Mouse (Mus musculus): Measurements from ENCODE around the gene Bbox1. TPM values are rescaled to one million over a fixed set of nuclear protein-coding genes. Genes with fewer than 3 reads are reported as not detected.

The Bbox1 gene
- polyA plus RNA-seq, 1 experiment from 2014 or later, result 0.92 TPM

DNA sequence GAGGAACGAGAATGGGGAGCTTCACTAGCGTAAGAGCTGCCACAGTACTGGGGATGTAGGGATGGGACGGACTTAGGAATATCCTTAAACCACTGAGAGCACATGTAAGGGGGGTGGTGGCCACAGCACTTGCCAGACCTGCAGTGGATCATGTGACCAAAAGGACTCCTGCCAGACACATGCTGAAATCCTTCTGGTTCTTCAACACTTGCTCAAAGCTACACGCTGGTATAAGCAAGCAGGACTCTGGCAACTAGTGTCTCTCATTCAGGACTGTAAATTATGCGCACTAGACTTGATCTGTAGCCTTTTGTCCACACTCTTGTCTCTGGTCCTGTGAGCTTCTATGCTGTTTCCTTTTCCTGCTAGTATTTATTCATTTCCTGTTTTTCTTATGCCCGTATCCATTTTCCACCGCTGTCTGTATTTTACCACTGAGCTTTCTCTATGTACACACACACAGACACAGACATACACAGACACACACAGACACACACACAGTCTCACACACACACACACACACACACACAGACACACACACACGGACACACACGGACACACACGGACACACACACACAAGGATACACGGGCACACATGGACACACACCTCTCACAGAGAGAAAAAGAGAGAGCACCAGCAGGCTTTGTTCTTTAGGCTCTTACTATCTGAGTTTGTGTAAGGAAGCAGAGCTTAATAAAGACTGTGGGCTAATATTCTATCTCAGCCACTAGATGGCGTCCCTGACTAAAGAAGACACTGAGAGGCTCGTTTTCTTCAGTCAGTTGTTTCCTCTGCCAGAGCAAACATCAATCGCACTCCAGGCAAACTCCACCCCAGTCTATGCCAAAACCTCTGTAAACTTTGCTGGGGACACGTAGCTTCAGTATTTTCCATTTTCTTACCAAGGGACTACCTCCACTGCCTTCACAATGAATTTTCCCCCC is 84.9 kb downstream of the Bbox1 start:
- Histone ChIP-seq H3K9ac (ENCODE audit: low read depth, low read length) (no peak overlapping the region), H3K9me3 (ENCODE audit: control insufficient read depth, low read length) (no peaks in the 10 kb centered on the region), H3K36me3 (ENCODE audit: control insufficient read depth, insufficient read depth, low read length) (no peaks in the 10 kb centered on the region), H3K4me3 (ENCODE audit: low read depth, low read length) (no peak overlapping the region), H3K4me2 (ENCODE audit: low read depth, low read length) (peak overlapping the region; percentile 24; the same call in 1 of the 2 replicates), H3K27ac (replicated peaks; ENCODE audit: low read depth, low read length) (no peak overlapping the region), H3K4me1 (ENCODE audit: control insufficient read depth, insufficient read depth, low read length) (0 out of 2 replicates have a peak, but pooled peaks cover 8% of the 10 kb centered on the region), H3K27me3 (replicated peaks; ENCODE audit: control insufficient read depth, insufficient read depth, low read length) (no peaks in the 10 kb centered on the region)
- ATAC-seq (ENCODE audit: low read depth), result peak; percentile 86
- DNase-seq (ENCODE audit: low spot score), result peak; percentile 95
- WGBS, result 38% methylated on average over 15 of the region's 15 CpGs

DNA sequence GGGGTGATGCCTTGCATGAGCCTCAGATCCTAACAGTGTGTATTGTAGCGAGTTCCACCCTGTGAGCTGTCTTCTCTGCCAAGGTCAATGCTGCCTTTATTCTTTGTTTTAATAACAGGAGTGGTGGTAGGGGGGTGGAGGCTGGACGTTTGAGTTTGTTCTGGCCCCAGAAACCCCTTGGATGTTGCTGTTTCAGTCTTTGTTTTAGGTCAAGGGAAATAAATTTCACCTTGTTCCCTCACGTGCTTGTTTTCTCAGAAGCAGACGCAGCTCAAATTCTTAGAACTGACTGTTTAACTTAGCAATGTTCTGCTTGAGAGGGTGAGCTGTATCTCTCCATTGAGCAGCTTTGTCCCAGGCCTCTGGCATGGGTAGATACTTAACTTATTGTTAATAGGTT is 87.9 kb downstream of the Bbox1 start:
- DNase-seq (ENCODE audit: low spot score), result no peak
- Histone ChIP-seq H3K27ac (replicated peaks; ENCODE audit: low read depth, low read length) (no peak overlapping the region), H3K4me1 (ENCODE audit: control insufficient read depth, insufficient read depth, low read length) (0 out of 2 replicates have a peak, but pooled peaks cover 8% of the 10 kb centered on the region), H3K36me3 (ENCODE audit: control insufficient read depth, insufficient read depth, low read length) (no peaks in the 10 kb centered on the region), H3K4me3 (ENCODE audit: low read depth, low read length) (no peak overlapping the region), H3K9ac (ENCODE audit: low read depth, low read length) (no peak overlapping the region), H3K4me2 (ENCODE audit: low read depth, low read length) (no peak overlapping the region), H3K27me3 (replicated peaks; ENCODE audit: control insufficient read depth, insufficient read depth, low read length) (no peaks in the 10 kb centered on the region), H3K9me3 (ENCODE audit: control insufficient read depth, low read length) (no peaks in the 10 kb centered on the region)
- ATAC-seq (ENCODE audit: low read depth), result no peak
- WGBS, result 43% methylated on average over 4 of the region's 4 CpGs

DNA sequence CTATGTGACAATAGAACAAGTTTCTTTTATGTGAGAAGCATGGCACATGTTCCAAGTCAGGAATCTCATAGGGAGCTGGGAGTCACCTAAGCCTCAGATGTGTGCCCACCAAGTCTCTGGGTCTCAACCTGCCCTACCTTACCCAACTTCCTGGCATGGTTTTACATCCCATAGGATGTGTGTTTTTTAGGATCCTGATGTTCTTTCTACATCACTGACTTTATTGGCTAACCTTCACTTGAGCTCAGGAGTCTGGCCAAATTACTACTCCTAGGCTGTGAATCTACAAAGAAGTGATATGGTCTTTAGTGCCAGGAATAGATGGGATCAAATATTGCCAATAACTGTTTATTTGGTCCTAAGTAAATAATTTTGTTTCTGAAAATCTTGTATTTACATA is 88.4 kb downstream of the Bbox1 start:
- Histone ChIP-seq H3K9me3 (ENCODE audit: control insufficient read depth, low read length) (no peaks in the 10 kb centered on the region), H3K36me3 (ENCODE audit: control insufficient read depth, insufficient read depth, low read length) (no peaks in the 10 kb centered on the region), H3K27ac (replicated peaks; ENCODE audit: low read depth, low read length) (no peak overlapping the region), H3K4me2 (ENCODE audit: low read depth, low read length) (no peak overlapping the region), H3K9ac (ENCODE audit: low read depth, low read length) (no peak overlapping the region), H3K4me3 (ENCODE audit: low read depth, low read length) (no peak overlapping the region), H3K27me3 (replicated peaks; ENCODE audit: control insufficient read depth, insufficient read depth, low read length) (no peaks in the 10 kb centered on the region), H3K4me1 (ENCODE audit: control insufficient read depth, insufficient read depth, low read length) (0 out of 2 replicates have a peak, but pooled peaks cover 8% of the 10 kb centered on the region)
- no peak for DNase-seq (ENCODE audit: low spot score)
- ATAC-seq (ENCODE audit: low read depth), result no peak

DNA sequence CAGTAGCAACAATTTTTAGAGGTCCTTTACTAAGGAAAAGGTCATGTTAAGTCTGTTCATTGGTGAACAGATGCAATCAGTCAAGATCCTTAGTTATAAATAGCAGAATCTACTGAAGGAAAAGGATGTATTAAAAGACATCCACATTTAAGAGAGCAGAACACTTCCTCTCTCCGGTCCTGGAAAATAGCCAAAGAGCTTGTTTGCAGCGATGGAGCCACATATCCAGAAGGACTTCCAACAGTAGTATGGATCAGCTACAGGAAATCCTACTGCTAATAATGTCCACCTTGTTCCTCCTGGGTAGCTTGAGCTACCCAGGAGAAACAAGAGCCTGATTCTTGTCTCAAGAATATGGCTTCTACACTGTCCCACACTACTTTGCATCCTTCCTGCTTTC is 91.6 kb downstream of the Bbox1 start:
- WGBS, result 67% methylated on average over 2 of the region's 2 CpGs
- H3K27me3 ChIP-seq (replicated peaks; ENCODE audit: control insufficient read depth, insufficient read depth, low read length), result no peaks in the 10 kb centered on the region
- H3K27ac ChIP-seq (replicated peaks; ENCODE audit: low read depth, low read length), result no peak overlapping the region
- H3K4me1 ChIP-seq (ENCODE audit: control insufficient read depth, insufficient read depth, low read length), result 0 out of 2 replicates have a peak, but pooled peaks cover 4% of the 10 kb centered on the region
- H3K36me3 ChIP-seq (ENCODE audit: control insufficient read depth, insufficient read depth, low read length), result no peaks in the 10 kb centered on the region
- DNase-seq (ENCODE audit: low spot score) (no peak), ATAC-seq (ENCODE audit: low read depth) (no peak)
- no peak overlapping the region for H3K4me2 ChIP-seq (ENCODE audit: low read depth, low read length)
- no peaks in the 10 kb centered on the region for H3K9me3 ChIP-seq (ENCODE audit: control insufficient read depth, low read length)
- no peak overlapping the region for H3K4me3 ChIP-seq (ENCODE audit: low read depth, low read length)
- no peak overlapping the region for H3K9ac ChIP-seq (ENCODE audit: low read depth, low read length)

DNA sequence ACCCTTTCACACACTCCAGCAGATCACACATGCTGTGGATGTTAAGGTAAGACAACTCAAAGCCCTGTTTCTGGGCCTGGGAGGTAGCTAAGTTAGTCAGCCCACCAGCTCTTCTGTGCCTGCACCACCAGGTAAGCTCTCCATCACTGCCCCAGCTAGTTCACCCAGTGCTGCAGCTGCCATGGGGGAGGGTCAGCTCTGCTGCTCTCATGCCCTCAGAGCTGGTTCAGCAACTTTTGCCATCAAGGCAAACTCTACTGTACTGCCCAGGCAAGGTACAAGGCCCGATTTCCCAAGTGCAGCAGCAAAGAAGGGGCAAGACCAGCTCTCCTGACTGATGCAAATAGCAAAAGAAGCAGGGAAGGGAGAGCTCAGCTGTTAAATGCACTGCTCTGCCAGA is 93.9 kb downstream of the Bbox1 start:
- no peak overlapping the region for H3K27ac ChIP-seq (replicated peaks; ENCODE audit: low read depth, low read length)
- no peaks in the 10 kb centered on the region for H3K27me3 ChIP-seq (replicated peaks; ENCODE audit: control insufficient read depth, insufficient read depth, low read length)
- H3K9ac ChIP-seq (ENCODE audit: low read depth, low read length), result no peak overlapping the region
- no peaks in the 10 kb centered on the region for H3K9me3 ChIP-seq (ENCODE audit: control insufficient read depth, low read length)
- WGBS, result 87% methylated on average over 1 of the region's 1 CpGs
- DNase-seq (ENCODE audit: low spot score) (no peak), ATAC-seq (ENCODE audit: low read depth) (no peak)
- peaks cover 6% of the 10 kb centered on the region; the same call in 1 of the 2 replicates for H3K4me1 ChIP-seq (ENCODE audit: control insufficient read depth, insufficient read depth, low read length)
- no peak overlapping the region for H3K4me2 ChIP-seq (ENCODE audit: low read depth, low read length)
- no peak overlapping the region for H3K4me3 ChIP-seq (ENCODE audit: low read depth, low read length)
- no peaks in the 10 kb centered on the region for H3K36me3 ChIP-seq (ENCODE audit: control insufficient read depth, insufficient read depth, low read length)

DNA sequence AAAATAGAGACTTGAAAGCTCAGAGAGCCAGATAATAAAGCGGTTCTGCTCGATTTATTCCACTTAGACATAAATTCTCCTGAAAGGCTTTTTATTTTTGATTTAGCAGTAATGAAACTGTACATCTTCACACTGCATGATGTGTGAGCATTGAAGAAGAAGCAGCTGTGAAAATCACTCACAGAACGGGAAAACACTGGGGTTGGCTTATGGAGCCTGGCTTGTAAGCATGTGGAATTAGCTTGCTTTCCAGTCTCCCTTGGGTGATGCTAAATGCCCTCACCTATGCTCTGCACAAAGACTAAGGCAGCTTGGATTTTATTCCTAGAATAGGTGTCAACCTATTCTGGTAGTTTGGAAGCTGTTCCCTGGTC is 98.7 kb downstream of the Bbox1 start:
- H3K27me3 ChIP-seq (replicated peaks; ENCODE audit: control insufficient read depth, insufficient read depth, low read length), result no peaks in the 10 kb centered on the region
- H3K36me3 ChIP-seq (ENCODE audit: control insufficient read depth, insufficient read depth, low read length), result no peaks in the 10 kb centered on the region
- no peak overlapping the region for H3K27ac ChIP-seq (replicated peaks; ENCODE audit: low read depth, low read length)
- no peak for DNase-seq (ENCODE audit: low spot score)
- H3K4me1 ChIP-seq (ENCODE audit: control insufficient read depth, insufficient read depth, low read length), result peaks cover 7% of the 10 kb centered on the region
- no peak overlapping the region for H3K4me2 ChIP-seq (ENCODE audit: low read depth, low read length)
- no peak overlapping the region for H3K4me3 ChIP-seq (ENCODE audit: low read depth, low read length)
- WGBS, result 70% methylated on average over 3 of the region's 3 CpGs
- no peak for ATAC-seq (ENCODE audit: low read depth)
- no peak overlapping the region for H3K9ac ChIP-seq (ENCODE audit: low read depth, low read length)
- no peaks in the 10 kb centered on the region for H3K9me3 ChIP-seq (ENCODE audit: control insufficient read depth, low read length)

DNA sequence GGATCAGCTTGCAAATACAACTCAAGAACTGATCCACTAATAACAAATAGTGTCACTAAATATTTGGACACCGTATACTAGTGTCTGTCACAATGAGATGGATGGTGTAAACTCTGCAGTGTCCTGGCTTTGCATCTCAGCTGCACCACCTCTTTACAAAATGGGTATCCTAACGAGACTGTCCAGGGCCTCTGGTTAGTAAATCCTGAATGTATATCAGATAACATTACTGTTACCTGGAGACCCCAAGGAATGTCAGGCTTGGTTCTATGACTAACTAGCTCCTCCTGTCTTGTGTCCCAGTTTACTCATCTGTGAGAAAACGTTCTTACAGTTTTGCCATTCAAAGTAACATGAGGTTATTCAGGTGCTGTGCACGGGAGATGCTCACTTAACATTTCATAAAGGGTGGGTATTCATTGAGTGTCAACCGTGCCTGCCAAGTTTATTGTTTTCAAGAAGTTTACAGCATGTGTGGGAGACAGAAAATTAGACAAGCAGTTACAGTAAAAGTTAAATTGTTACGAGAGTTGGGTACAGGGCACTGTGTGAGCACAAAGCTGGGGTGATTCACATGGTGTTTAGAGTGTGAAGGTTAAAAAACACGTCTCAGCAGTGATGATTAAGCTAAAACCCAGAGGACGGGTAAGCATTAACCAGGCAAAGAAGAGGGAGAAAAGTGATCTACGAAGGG is 99.2 kb downstream of the Bbox1 start:
- H3K4me1 ChIP-seq (ENCODE audit: control insufficient read depth, insufficient read depth, low read length), result peaks cover 7% of the 10 kb centered on the region
- DNase-seq (ENCODE audit: low spot score), result no peak
- no peaks in the 10 kb centered on the region for H3K27me3 ChIP-seq (replicated peaks; ENCODE audit: control insufficient read depth, insufficient read depth, low read length)
- 57% methylated on average over 9 of the region's 9 CpGs for WGBS
- no peak overlapping the region for H3K27ac ChIP-seq (replicated peaks; ENCODE audit: low read depth, low read length)
- H3K4me2 ChIP-seq (ENCODE audit: low read depth, low read length), result no peak overlapping the region
- ATAC-seq (ENCODE audit: low read depth), result no peak
- no peak overlapping the region for H3K4me3 ChIP-seq (ENCODE audit: low read depth, low read length)
- no peaks in the 10 kb centered on the region for H3K36me3 ChIP-seq (ENCODE audit: control insufficient read depth, insufficient read depth, low read length)
- no peak overlapping the region for H3K9ac ChIP-seq (ENCODE audit: low read depth, low read length)
- no peaks in the 10 kb centered on the region for H3K9me3 ChIP-seq (ENCODE audit: control insufficient read depth, low read length)

DNA sequence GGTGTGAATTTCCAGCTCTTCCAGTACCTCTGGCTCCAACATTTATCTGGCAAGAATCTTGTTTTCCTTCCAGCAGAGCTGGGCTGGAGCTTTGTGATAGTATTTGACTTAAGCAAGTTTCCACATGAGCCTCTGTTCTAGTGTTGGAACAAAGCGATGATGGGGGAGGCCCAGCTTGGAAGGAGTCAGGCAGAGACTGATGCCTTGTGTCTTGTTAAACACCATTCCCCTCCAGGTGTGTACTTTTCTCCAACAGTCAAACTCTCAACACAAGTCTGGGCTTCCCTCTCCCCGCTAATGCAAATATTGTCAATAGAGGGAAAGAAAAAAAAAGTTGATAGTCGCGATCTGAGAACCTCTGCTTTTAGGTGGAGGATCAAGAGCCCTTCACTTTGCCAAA is 100.1 kb downstream of the Bbox1 start:
- H3K4me3 ChIP-seq (ENCODE audit: low read depth, low read length), result no peak overlapping the region
- H3K27me3 ChIP-seq (replicated peaks; ENCODE audit: control insufficient read depth, insufficient read depth, low read length), result no peaks in the 10 kb centered on the region
- H3K4me2 ChIP-seq (ENCODE audit: low read depth, low read length), result no peak overlapping the region
- ATAC-seq (ENCODE audit: low read depth), result peak; percentile 79
- H3K27ac ChIP-seq (replicated peaks; ENCODE audit: low read depth, low read length), result 0 out of 2 replicates have a peak overlapping the region, but pooled peaks have one; percentile 28
- H3K9ac ChIP-seq (ENCODE audit: low read depth, low read length), result no peak overlapping the region
- WGBS, result 77% methylated on average over 4 of the region's 4 CpGs
- DNase-seq (ENCODE audit: low spot score), result peak; percentile 83
- no peaks in the 10 kb centered on the region for H3K36me3 ChIP-seq (ENCODE audit: control insufficient read depth, insufficient read depth, low read length)
- H3K4me1 ChIP-seq (ENCODE audit: control insufficient read depth, insufficient read depth, low read length), result peaks cover 7% of the 10 kb centered on the region
- H3K9me3 ChIP-seq (ENCODE audit: control insufficient read depth, low read length), result no peaks in the 10 kb centered on the region
